10 mouse cellular contexts compared by ENCODE assay signal in the genomic region with DNA sequence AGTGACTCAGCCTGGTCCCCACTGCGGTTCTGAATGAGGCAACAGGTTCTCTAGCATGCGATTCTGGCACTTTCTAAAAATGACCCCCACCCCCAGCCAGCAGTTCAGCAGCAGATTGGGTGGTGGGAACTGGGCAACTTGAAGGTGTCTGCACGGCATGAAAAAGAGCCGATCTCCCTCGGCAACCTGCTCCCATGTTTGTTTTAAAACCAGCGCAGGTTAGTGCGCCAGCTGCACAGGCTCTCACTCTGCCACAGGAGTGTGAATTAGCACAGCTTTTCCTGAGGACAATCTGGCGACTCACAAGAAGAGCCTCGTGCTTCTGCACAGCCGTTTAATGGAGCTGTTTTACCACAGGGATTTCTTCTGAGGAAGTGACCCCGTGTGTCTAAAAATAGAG.
DNase-seq lines count a peak whose midpoint lies in the region; ATAC-seq and TF ChIP-seq lines count a peak whose summit lies in the region.
"Had no signal": no experiment of that assay in that cellular context is flagged by ENCODE, and none has a peak within 500 bp of the region (broad histone marks: within the 10 kb centered on the region; RNA-seq: fewer than 3 reads in every experiment).

No protein-coding gene starts in this region.

- 0 out of 2 replicates have a peak overlapping the region, but pooled peaks have one; percentile 20 for H3K4me2 ChIP-seq in hindbrain, embryonic 15.5 days
- H3K4me2 ChIP-seq in neural tube, embryonic 13.5 days = 0 out of 2 replicates have a peak overlapping the region, but pooled peaks have one; percentile 1
- peak overlapping the region; percentile 27; the same call in 1 of the 2 replicates for H3K4me2 ChIP-seq in stomach, postnatal 0 days (replicated peaks; ENCODE audit: low read depth)
- H3K4me2 ChIP-seq: liver, embryonic 15.5 days had no signal

- no peak overlapping the region for H3K4me3 ChIP-seq in hindbrain, embryonic 15.5 days
- H3K4me3 ChIP-seq in hindbrain, embryonic 10.5 days = no peak overlapping the region
- H3K4me3 ChIP-seq in neural tube, embryonic 13.5 days = no peak overlapping the region
- no peak overlapping the region for H3K4me3 ChIP-seq in stomach, postnatal 0 days (ENCODE audit: low read depth, low read length)
- H3K4me3 ChIP-seq in lung, adult 2 months (replicated peaks; ENCODE audit: extremely low read depth, low read depth, low read length) = no peak overlapping the region
- H3K4me3 ChIP-seq: liver, embryonic 15.5 days had no signal

- H3K4me1 ChIP-seq in hindbrain, embryonic 15.5 days (replicated peaks) = no peaks in the 10 kb centered on the region; the same call in 1 of the 2 replicates
- no peaks in the 10 kb centered on the region for H3K4me1 ChIP-seq in hindbrain, embryonic 10.5 days (replicated peaks)
- H3K4me1 ChIP-seq in neural tube, embryonic 13.5 days (replicated peaks) = no peaks in the 10 kb centered on the region
- H3K4me1 ChIP-seq in stomach, postnatal 0 days (replicated peaks; ENCODE audit: control insufficient read depth, insufficient read depth) = no peaks in the 10 kb centered on the region
- no peaks in the 10 kb centered on the region; the same call in 1 of the 2 replicates for H3K4me1 ChIP-seq in lung, adult 2 months (ENCODE audit: control insufficient read depth, insufficient read depth, low read length)
- H3K4me1 ChIP-seq: liver, embryonic 15.5 days had no signal

- no peak for TF ChIP-seq CTCF in stomach, postnatal 0 days (IDR thresholded peaks at IDR 0.05; ENCODE audit: low read depth)
- no peak for TF ChIP-seq CTCF in lung, adult 2 months (IDR thresholded peaks at IDR 0.05; ENCODE audit: insufficient read depth, low read length)

- WGBS in hindbrain, embryonic 15.5 days = 44% methylated on average over 11 of the region's 11 CpGs
- 69% methylated on average over 11 of the region's 11 CpGs for WGBS in hindbrain, embryonic 10.5 days
- WGBS in neural tube, embryonic 13.5 days = 49% methylated on average over 11 of the region's 11 CpGs
- WGBS in stomach, postnatal 0 days = 15% methylated on average over 11 of the region's 11 CpGs
- 13% methylated on average over 11 of the region's 11 CpGs for WGBS in lung, adult 2 months

- TF ChIP-seq POLR2A in lung, adult 2 months (IDR thresholded peaks at IDR 0.05; ENCODE audit: borderline replicate concordance, extremely low read depth, low read depth, low read length) = no peak

- H3K9ac ChIP-seq in hindbrain, embryonic 15.5 days = no peak overlapping the region
- no peak overlapping the region for H3K9ac ChIP-seq in neural tube, embryonic 13.5 days
- H3K9ac ChIP-seq in stomach, postnatal 0 days (ENCODE audit: low read length) = no peak overlapping the region
- H3K9ac ChIP-seq: liver, embryonic 15.5 days had no signal

- no peak for ATAC-seq in hindbrain, embryonic 15.5 days (ENCODE audit: low FRiP score, low read depth)
- no peak for ATAC-seq in neural tube, embryonic 13.5 days (ENCODE audit: low read depth)
- no peak for ATAC-seq in stomach, postnatal 0 days (ENCODE audit: low FRiP score, low TSS enrichment)

- DNase-seq in hindbrain, embryonic 10.5 days (ENCODE audit: low spot score) = no peak
- no peak for DNase-seq in neural tube, embryonic 10.5 days (ENCODE audit: extremely low spot score, low spot score)
- peak; percentile 30 to 76 for DNase-seq in left cerebral cortex, adult 9 months (ENCODE audit: low spot score in 2 of 2)
- DNase-seq in stomach, postnatal 0 days (ENCODE audit: low spot score) = no peak
- no peak for DNase-seq in thymus, postnatal 36 days
- DNase-seq in lung, adult 2 months = no peak

- H3K27ac ChIP-seq in hindbrain, embryonic 15.5 days (replicated peaks) = no peak overlapping the region
- no peak overlapping the region for H3K27ac ChIP-seq in hindbrain, embryonic 10.5 days
- no peak overlapping the region for H3K27ac ChIP-seq in neural tube, embryonic 13.5 days (replicated peaks)
- no peak overlapping the region for H3K27ac ChIP-seq in stomach, postnatal 0 days (replicated peaks)
- H3K27ac ChIP-seq: liver, embryonic 15.5 days had no signal

- no peaks in the 10 kb centered on the region for H3K27me3 ChIP-seq in hindbrain, embryonic 15.5 days
- H3K27me3 ChIP-seq in hindbrain, embryonic 10.5 days (ENCODE audit: insufficient read depth, poor library complexity, severe bottlenecking) = no peaks in the 10 kb centered on the region
- H3K27me3 ChIP-seq in neural tube, embryonic 13.5 days = no peaks in the 10 kb centered on the region
- no peaks in the 10 kb centered on the region for H3K27me3 ChIP-seq in stomach, postnatal 0 days (ENCODE audit: control insufficient read depth, insufficient read depth, low read length)
- H3K27me3 ChIP-seq: liver, embryonic 15.5 days had no signal

- no peaks in the 10 kb centered on the region for H3K9me3 ChIP-seq in hindbrain, embryonic 15.5 days
- H3K9me3 ChIP-seq in hindbrain, embryonic 10.5 days = no peaks in the 10 kb centered on the region
- H3K9me3 ChIP-seq in neural tube, embryonic 13.5 days = no peaks in the 10 kb centered on the region
- no peaks in the 10 kb centered on the region for H3K9me3 ChIP-seq in stomach, postnatal 0 days (ENCODE audit: control insufficient read depth, low read length)
- H3K9me3 ChIP-seq: liver, embryonic 15.5 days had no signal

- no peaks in the 10 kb centered on the region for H3K36me3 ChIP-seq in hindbrain, embryonic 15.5 days
- no peaks in the 10 kb centered on the region for H3K36me3 ChIP-seq in hindbrain, embryonic 10.5 days
- H3K36me3 ChIP-seq in neural tube, embryonic 13.5 days = no peaks in the 10 kb centered on the region
- no peaks in the 10 kb centered on the region for H3K36me3 ChIP-seq in stomach, postnatal 0 days (ENCODE audit: control insufficient read depth, insufficient read depth, low read length)
- H3K36me3 ChIP-seq: G1E; liver, embryonic 15.5 days had no signal

- TF ChIP-seq EP300 in stomach, postnatal 0 days (optimal IDR thresholded peaks at IDR 0.05) = no peak

Comparison
In these comparisons a context has a peak if more than half of its experiments do, and no peak if none do; other contexts are left out.
1. DNase-seq: peak in left cerebral cortex, adult 9 months (2 of 2); none in hindbrain, embryonic 10.5 days (single experiment), neural tube, embryonic 10.5 days (single experiment), stomach, postnatal 0 days (single experiment), thymus, postnatal 36 days (0 of 2) and lung, adult 2 months (single experiment).
2. Peak in every context shown above with its lines, with median percentiles within 50 percentile points of each other: H3K4me2 ChIP-seq.